Mouse (Mus musculus) stomach, embryonic 15.5 days (tissue): ENCODE data around the gene Gm1110. TPM values are rescaled to one million over a fixed set of nuclear protein-coding genes. Genes with fewer than 3 reads are reported as not detected.
"Not testable (repeated sequence)": the region's sequence is repeated elsewhere in the genome, so short reads cannot be mapped to it uniquely, and the experiment has no call there.

Experiments
- ATAC-seq: fragments of 200-750 bp; cut with Nextera tagmentation; 2 replicates; pipeline ENCODE4 v1.8.0; 2017; ENCODE audit warnings: low read depth, moderate number of reproducible peaks, moderate TSS enrichment; ENCODE audit not compliant: insufficient read depth, low FRiP score
- H3K27ac ChIP-seq: fragments of 300-500 bp; sonication (generic); 2 replicates; pipeline ENCODE4 v1.5.1; 2015; ENCODE audit warnings: mild to moderate bottlenecking, inconsistent platforms
- H3K27me3 ChIP-seq: fragments of 300-500 bp; sonication (generic); replicated peaks from 2 replicates; pipeline ENCODE4 v1.6.1; 2015; ENCODE audit warnings: inconsistent platforms
- H3K36me3 ChIP-seq: fragments of 300-500 bp; sonication (generic); 2 replicates; pipeline ENCODE4 v1.6.1; 2015; ENCODE audit warnings: inconsistent platforms
- H3K4me1 ChIP-seq: fragments of 300-500 bp; sonication (generic); 2 replicates; pipeline ENCODE4 v1.6.1; 2015; ENCODE audit warnings: inconsistent platforms
- H3K4me2 ChIP-seq: fragments of 300-500 bp; sonication (generic); 2 replicates; pipeline ENCODE4 v1.6.1; 2015; ENCODE audit warnings: mild to moderate bottlenecking, inconsistent platforms
- H3K4me3 ChIP-seq: fragments of 300-500 bp; sonication (generic); replicated peaks from 2 replicates; pipeline ENCODE4 v1.5.1; 2015; ENCODE audit warnings: inconsistent platforms
- H3K9ac ChIP-seq: fragments of 300-500 bp; sonication (generic); 2 replicates; pipeline ENCODE4 v1.6.1; 2015; ENCODE audit warnings: inconsistent platforms
- H3K9me3 ChIP-seq: fragments of 300-500 bp; sonication (generic); 2 replicates; pipeline ENCODE4 v1.6.1; 2016; ENCODE audit warnings: inconsistent platforms
- WGBS: fragments of 180-500 bp; shearing (Covaris S2); methylation state at CpG from one replicate; pipeline ENCODE4 v1.1.7; 2015; 5-methylcytosine and 5-hydroxymethylcytosine counted together
- polyA plus RNA-seq: library from polyadenylated mRNA; unstranded; fragments of >200 nt; fragmentation: Nextera tagmentation; extraction: Ambion mirVana; gene quantifications from 2 replicates; pipeline ENCODE4 v1.2.1, GENCODE M21; 2015

Gm1110 gene
- not detected in 2 replicates for polyA plus RNA-seq

DNA sequence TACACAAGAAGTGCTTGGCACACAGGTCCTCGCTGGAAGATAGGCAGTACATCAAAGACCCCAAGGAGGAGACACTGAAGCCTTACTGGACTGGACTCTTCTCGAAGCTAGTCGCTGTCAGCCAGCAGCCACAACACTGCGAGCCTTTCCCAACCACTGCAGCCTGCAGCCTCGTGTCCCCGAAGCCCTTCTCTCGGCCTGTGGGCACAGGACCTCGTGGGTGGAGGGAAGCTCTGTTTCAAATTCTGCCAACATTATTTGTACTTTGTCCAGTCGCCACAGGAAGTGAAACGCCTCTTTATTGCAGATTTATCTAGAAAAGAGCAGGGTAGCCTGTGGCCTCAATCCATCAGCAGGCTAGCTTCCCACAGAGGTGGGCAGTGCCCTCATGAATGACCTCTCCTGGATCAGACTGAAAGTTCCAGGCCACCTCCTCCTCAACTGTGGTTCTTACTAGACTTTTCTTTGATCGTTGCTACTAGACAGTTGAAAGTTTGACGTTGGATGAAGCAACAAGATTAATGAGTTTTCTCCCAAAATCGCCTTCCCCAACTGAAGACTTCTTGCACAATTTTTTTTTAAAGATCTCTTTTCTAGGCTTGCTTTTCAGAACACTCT lies at the start of gene Gm1110:
Gene Gm1110 (minus strand): TSS at position 203 of the 618 bp plus-strand sequence.
- 57% methylated on average over 13 of the region's 13 CpGs for WGBS
- H3K27me3 ChIP-seq = no peaks in the 10 kb centered on the region
- no peak within 1 kb of the TSS for H3K27ac ChIP-seq
- no peaks in the 10 kb centered on the region for H3K36me3 ChIP-seq
- H3K4me1 ChIP-seq = no peaks in the 10 kb centered on the region
- H3K4me3 ChIP-seq = no peak within 1 kb of the TSS
- no peaks in the 10 kb centered on the region for H3K9me3 ChIP-seq
- no peak within 1 kb of the TSS for H3K9ac ChIP-seq
- ATAC-seq = no peak
- no peak within 1 kb of the TSS for H3K4me2 ChIP-seq

DNA sequence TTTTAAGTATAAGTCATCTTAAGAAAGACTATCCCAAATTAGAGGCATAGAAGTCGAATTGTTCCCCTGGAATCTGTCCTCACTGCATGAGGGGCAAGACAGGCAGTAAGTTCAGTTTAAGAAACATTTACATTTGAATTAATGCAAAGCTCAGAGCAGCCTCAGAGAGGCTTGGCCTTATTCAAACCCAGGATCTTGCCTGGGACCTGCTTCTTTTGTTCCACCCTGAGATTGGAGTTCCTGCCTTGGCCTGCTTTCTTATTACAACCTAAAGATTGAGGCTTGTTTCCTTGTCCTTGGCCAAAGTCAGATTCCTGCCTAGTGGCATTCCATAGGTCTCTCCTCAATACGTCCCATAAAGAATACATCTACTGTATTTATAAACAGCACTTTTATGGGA lies 24.9 kb upstream of the Gm1110 start:
- no peak overlapping the region for H3K4me3 ChIP-seq
- no peak for ATAC-seq
- H3K4me2 ChIP-seq = no peak overlapping the region
- H3K36me3 ChIP-seq = no peaks in the 10 kb centered on the region
- H3K27me3 ChIP-seq = no peaks in the 10 kb centered on the region
- no peaks in the 10 kb centered on the region for H3K9me3 ChIP-seq
- no peaks in the 10 kb centered on the region for H3K4me1 ChIP-seq
- WGBS = 60% methylated on average over 2 of the region's 2 CpGs
- no peak overlapping the region for H3K9ac ChIP-seq
- H3K27ac ChIP-seq = no peak overlapping the region

DNA sequence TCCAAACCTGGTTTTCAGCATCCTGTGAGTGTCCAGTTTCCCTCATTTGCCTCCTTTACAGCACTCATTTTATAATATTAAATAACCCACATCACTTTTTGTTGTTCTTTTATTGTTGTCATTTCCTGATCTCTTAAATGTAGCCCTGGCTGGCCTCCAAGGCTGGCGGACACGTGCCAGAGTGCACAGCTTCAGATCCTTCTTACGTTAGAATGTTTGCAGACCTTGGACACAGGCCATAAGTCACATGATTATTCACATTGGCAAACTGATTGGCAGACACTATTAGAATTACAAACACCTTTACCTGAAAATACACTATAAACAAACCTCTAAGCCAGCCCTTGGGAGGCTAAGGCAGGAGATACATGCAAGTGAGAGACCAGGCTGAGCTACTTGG lies 1.2 kb upstream of the Gm1110 start:
- 33% methylated on average over 3 of the region's 3 CpGs for WGBS
- H3K9me3 ChIP-seq = no peaks in the 10 kb centered on the region
- ATAC-seq = no peak
- no peaks in the 10 kb centered on the region for H3K36me3 ChIP-seq
- no peaks in the 10 kb centered on the region for H3K27me3 ChIP-seq
- H3K4me3 ChIP-seq = no peak overlapping the region
- H3K9ac ChIP-seq = no peak overlapping the region
- H3K4me1 ChIP-seq = no peaks in the 10 kb centered on the region
- H3K4me2 ChIP-seq = no peak overlapping the region
- H3K27ac ChIP-seq = no peak overlapping the region

DNA sequence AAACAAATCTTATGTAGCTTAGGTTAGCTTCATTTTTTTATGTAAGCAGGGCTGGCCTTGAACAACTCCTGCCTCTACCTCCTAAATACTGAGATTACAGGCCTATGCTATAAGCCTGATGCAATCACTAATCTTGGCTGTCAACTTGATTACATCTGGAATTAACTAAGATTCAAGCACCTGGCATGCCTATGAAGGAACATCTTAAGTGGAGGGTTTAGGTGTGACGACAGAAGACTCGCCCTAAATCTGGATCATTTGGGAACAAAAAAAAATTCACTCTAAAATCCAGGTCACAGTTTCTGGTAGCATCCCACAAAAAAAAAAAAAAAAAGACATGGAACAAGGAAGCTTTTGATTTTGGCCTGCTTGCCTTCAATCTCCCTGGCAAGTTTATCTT lies 3.1 kb downstream of the Gm1110 start:
- Histone ChIP-seq H3K27ac (no peak overlapping the region), H3K9ac (no peak overlapping the region), H3K4me2 (no peak overlapping the region), H3K4me3 (no peak overlapping the region), H3K27me3 (no peaks in the 10 kb centered on the region), H3K9me3 (no peaks in the 10 kb centered on the region), H3K4me1 (no peaks in the 10 kb centered on the region), H3K36me3 (no peaks in the 10 kb centered on the region)
- 89% methylated on average over 2 of the region's 2 CpGs for WGBS
- ATAC-seq = no peak

DNA sequence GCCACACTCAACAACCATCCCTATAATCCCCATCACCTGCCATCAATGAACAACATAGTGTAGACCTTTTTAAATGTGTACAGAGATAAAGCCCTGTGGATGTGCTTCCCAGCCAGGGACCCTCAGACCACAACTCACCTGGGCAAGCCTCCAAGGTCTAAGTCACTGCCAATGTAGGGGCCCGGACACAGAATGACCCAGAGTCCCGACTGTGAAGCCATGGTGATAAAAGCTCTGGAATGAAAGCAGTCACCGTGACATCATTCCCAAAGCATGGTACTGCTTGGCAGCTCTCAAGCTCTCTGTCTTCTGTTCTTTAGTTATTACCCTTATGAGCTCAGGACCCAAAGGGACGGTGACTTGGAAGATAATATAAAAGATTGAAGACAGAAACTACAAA lies 9.8 kb downstream of the Gm1110 start:
- no peaks in the 10 kb centered on the region for H3K9me3 ChIP-seq
- H3K27me3 ChIP-seq = no peaks in the 10 kb centered on the region
- H3K27ac ChIP-seq = no peak overlapping the region
- no peaks in the 10 kb centered on the region for H3K36me3 ChIP-seq
- 83% methylated on average over 4 of the region's 4 CpGs for WGBS
- no peak overlapping the region for H3K4me2 ChIP-seq
- ATAC-seq = no peak
- H3K4me1 ChIP-seq = no peaks in the 10 kb centered on the region
- H3K4me3 ChIP-seq = no peak overlapping the region
- no peak overlapping the region for H3K9ac ChIP-seq

DNA sequence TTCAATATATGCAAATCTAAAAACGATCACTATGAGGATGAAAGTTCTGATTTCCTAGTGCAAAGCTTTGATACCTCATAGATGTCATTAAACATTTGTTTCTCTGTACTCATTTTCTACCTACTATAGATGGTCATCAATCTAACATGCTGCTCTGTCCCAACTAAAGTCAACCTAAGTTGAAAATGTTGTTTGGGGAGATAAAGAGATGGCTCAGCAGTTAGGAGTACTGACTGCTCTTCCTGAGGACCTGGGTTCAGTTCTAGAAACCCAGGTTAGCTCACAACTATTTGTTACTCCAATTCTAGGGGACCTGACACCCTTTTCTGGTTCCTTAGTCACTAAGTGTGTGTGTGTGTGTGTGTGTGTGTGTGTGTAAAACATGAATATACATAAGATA lies 11.7 kb downstream of the Gm1110 start:
- Histone ChIP-seq H3K9ac (no peak overlapping the region), H3K4me3 (no peak overlapping the region), H3K27ac (no peak overlapping the region), H3K27me3 (no peaks in the 10 kb centered on the region), H3K9me3 (no peaks in the 10 kb centered on the region), H3K4me1 (no peaks in the 10 kb centered on the region), H3K4me2 (no peak overlapping the region), H3K36me3 (no peaks in the 10 kb centered on the region)
- ATAC-seq = no peak
- WGBS = 81% methylated on average over 1 of the region's 1 CpGs

DNA sequence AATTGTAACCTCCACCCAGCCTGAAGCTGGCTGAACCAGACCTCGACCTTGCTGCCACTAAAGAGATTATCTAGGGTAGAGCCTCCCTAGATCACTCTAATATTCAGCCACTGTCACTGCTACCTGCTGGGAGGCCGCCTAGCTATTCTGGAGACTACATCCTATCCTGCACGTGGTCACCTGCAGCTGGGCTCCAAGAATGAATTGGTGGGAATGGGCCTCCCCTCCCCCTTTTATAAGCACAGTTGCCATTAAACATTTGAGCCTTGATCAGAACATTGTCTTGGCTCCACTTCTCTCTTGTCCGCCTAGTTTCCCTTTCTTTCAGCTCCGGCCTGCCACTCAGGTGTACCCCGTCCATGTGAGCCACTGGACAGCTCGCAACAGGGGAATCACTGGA lies 53.1 kb downstream of the Gm1110 start:
- not testable (repeated sequence) for ATAC-seq, H3K27me3 ChIP-seq, H3K27ac ChIP-seq, H3K4me2 ChIP-seq, H3K9me3 ChIP-seq, H3K36me3 ChIP-seq, H3K4me1 ChIP-seq, H3K4me3 ChIP-seq, H3K9ac ChIP-seq
- 78% methylated on average over 7 of the region's 7 CpGs for WGBS

DNA sequence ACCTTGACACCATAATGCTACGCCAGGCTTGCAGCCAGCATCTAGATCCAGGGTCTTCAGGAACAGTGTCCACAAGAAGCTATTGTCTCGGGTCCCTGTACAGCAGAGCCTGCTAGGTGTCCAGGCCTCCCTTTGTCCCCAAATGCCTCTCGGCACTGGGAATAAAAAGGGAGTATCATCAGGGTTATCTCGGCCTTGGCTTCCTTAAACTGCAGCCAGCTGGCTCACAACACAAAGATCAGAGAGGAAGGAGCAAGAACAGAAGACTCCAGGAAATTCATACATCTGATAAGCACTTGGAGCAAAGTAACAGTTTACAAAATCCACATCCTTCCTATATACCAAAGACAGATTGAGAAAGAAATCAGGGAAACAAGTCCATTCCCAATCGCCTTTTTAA lies 62.2 kb downstream of the Gm1110 start, which contains the start of gene Glb1l3:
Gene Glb1l3 (minus strand): TSS at position 140 of the 400 bp plus-strand sequence.
- WGBS = 56% methylated on average over 5 of the region's 5 CpGs
- no peak within 1 kb of the TSS for H3K4me3 ChIP-seq
- no peak within 1 kb of the TSS for H3K9ac ChIP-seq
- H3K4me2 ChIP-seq = no peak within 1 kb of the TSS
- no peak within 1 kb of the TSS for H3K27ac ChIP-seq
- no peaks in the 10 kb centered on the region for H3K27me3 ChIP-seq
- no peaks in the 10 kb centered on the region for H3K4me1 ChIP-seq
- no peaks in the 10 kb centered on the region for H3K9me3 ChIP-seq
- no peaks in the 10 kb centered on the region for H3K36me3 ChIP-seq
- ATAC-seq = no peak

DNA sequence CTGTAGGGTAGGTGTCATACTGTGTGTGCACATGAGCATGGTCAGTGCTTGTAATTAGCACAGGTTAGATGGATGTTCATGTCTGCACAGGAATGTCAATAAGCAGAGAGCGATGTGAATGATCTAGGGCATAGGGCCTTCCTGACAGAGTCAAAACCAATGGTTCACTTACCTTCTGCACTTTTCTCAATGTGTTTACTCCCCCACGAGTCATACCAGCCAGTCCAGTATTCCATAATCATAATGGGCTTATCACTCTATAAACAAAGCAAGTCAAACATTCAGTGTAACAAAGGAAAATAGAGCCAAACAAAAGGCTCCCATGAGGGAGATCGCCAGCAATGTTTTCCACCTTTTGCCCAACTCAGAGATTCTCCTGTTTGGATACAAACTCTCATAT lies 91.8 kb downstream of the Gm1110 start:
- Histone ChIP-seq H3K36me3 (no peaks in the 10 kb centered on the region), H3K27ac (no peak overlapping the region), H3K4me1 (no peaks in the 10 kb centered on the region), H3K9me3 (no peaks in the 10 kb centered on the region), H3K9ac (no peak overlapping the region), H3K27me3 (no peaks in the 10 kb centered on the region), H3K4me2 (no peak overlapping the region), H3K4me3 (no peak overlapping the region)
- ATAC-seq = peak; percentile 78
- 48% methylated on average over 3 of the region's 3 CpGs for WGBS

Other genes with a start within 250 kb of the Gm1110 start
- 0.23 and 0.27 TPM in 2 replicates for gene B3gat1, start 189.4 kb downstream of the Gm1110 start, polyA plus RNA-seq
- 5.0 and 5.3 TPM in 2 replicates for gene Glb1l2, start 116.6 kb downstream of the Gm1110 start, polyA plus RNA-seq
- gene Glb1l3, start 62.2 kb downstream of the Gm1110 start, polyA plus RNA-seq = not detected in 2 replicates
- gene Acad8, start 76.5 kb upstream of the Gm1110 start, polyA plus RNA-seq = 41.5 and 42.7 TPM in 2 replicates
- 138 and 149 TPM in 2 replicates for gene Thyn1, start 76.6 kb upstream of the Gm1110 start, polyA plus RNA-seq
- gene Vps26b, start 107.0 kb upstream of the Gm1110 start, polyA plus RNA-seq = 32.9 TPM in 2 replicates
- 24.9 and 26.6 TPM in 2 replicates for gene Ncapd3, start 107.1 kb upstream of the Gm1110 start, polyA plus RNA-seq
- gene Jam3, start 232.3 kb upstream of the Gm1110 start, polyA plus RNA-seq = 54.8 and 56.9 TPM in 2 replicates